16 mouse cellular contexts compared by ENCODE assay signal in genomic region chr11:17533706-17534105, GRCm38 (mm10).
DNase-seq lines count a peak whose midpoint lies in the region.
"Had no signal": no experiment of that assay in that cellular context is flagged by ENCODE, and none has a peak within 500 bp of the region (broad histone marks: within the 10 kb centered on the region; RNA-seq: fewer than 3 reads in every experiment).

No protein-coding gene starts in this region.

- 38% methylated on average over 3 of the region's 3 CpGs for WGBS in large intestine, adult 2 months

- DNase-seq in cerebellum, postnatal 10 days: peak; percentile 55 to 72
- no peak for DNase-seq in cerebellum, adult 9-11 months
- peak; percentile 17 for DNase-seq in left cerebral cortex, postnatal 4 days
- no peak for DNase-seq in left cerebral cortex, adult 9 months (ENCODE audit: low spot score in 2 of 2)
- DNase-seq in 3T3-L1 (ENCODE audit: low read depth, low spot score): peak; percentile 9
- peak; percentile 11 for DNase-seq in large intestine, adult 2 months (ENCODE audit: low read depth, low spot score)
- no peak for DNase-seq in layer of hippocampus, postnatal 10 days (ENCODE audit: low spot score in 2 of 2)
- DNase-seq: adrenal gland, postnatal 14 days; cerebellum, adult 8-10 months; forebrain, postnatal 0 days; heart, postnatal 10 days; kidney, adult 11 months; kidney, postnatal 14 days; spleen, adult 18-20 months; thymus, adult 18-20 months; thymus, postnatal 25 days had no signal

- intact Hi-C loops in left cerebral cortex, postnatal 4 days (cut with DNase I): no loop called here

Comparison
In these comparisons a context has a peak if more than half of its experiments do, and no peak if none do; other contexts are left out.
1. DNase-seq: peak in cerebellum, postnatal 10 days (2 of 2), left cerebral cortex, postnatal 4 days (single experiment), 3T3-L1 (single experiment) and large intestine, adult 2 months (single experiment); none in cerebellum, adult 9-11 months (single experiment), left cerebral cortex, adult 9 months (0 of 2) and layer of hippocampus, postnatal 10 days (0 of 2).